Mouse (Mus musculus) heart, adult 11 months (tissue): ENCODE measurements around the gene Cxcl17.
A peak's percentile ranks its signal among the peaks of the same experiment; 100 is the strongest.

Experiments
- DNase-seq: peaks from one replicate; pipeline ENCODE4 v3.0.0; 2022

Gene Cxcl17

GRCm38 (mm10) chr7:25412833-25413441 lies at the start of gene Cxcl17:
TSS of gene Cxcl17 (minus strand) at chr7:25412886.
- peak; percentile 88 for DNase-seq

- peak; percentile 13 for DNase-seq
Observed at GRCm38 (mm10) chr7:25462033-25462337, 49.3 kb upstream of the Cxcl17 start.

- DNase-seq: peak; percentile 87
Observed at GRCm38 (mm10) chr7:25461336-25462032, 48.8 kb upstream of the Cxcl17 start.

GRCm38 (mm10) chr7:25452103-25452502 lies 39.4 kb upstream of the Cxcl17 start:
- DNase-seq: no peak

GRCm38 (mm10) chr7:25449913-25450890 lies 37.5 kb upstream of the Cxcl17 start:
- no peak for DNase-seq

GRCm38 (mm10) chr7:25440816-25441153 lies 28.1 kb upstream of the Cxcl17 start:
- no peak for DNase-seq

- DNase-seq: peak; percentile 89
Observed at GRCm38 (mm10) chr7:25439978-25440815, 27.5 kb upstream of the Cxcl17 start.

GRCm38 (mm10) chr7:25439124-25439822 lies 26.6 kb upstream of the Cxcl17 start:
- peak; percentile 79 for DNase-seq

GRCm38 (mm10) chr7:25436704-25437103 lies 24.0 kb upstream of the Cxcl17 start:
- peak; percentile 63 for DNase-seq

GRCm38 (mm10) chr7:25436226-25436625 lies 23.5 kb upstream of the Cxcl17 start:
- DNase-seq: peak; percentile 98

GRCm38 (mm10) chr7:25435546-25435851 lies 22.8 kb upstream of the Cxcl17 start:
- DNase-seq: peak; percentile 95

GRCm38 (mm10) chr7:25434654-25435545 lies 22.2 kb upstream of the Cxcl17 start:
- peak; percentile 95 for DNase-seq

- DNase-seq: peak; percentile 78
Observed at GRCm38 (mm10) chr7:25433781-25434560, 21.3 kb upstream of the Cxcl17 start.

GRCm38 (mm10) chr7:25433007-25433541 lies 20.4 kb upstream of the Cxcl17 start:
- peak; percentile 97 for DNase-seq

- peak; percentile 72 for DNase-seq
Observed at GRCm38 (mm10) chr7:25432381-25432780, 19.7 kb upstream of the Cxcl17 start.

GRCm38 (mm10) chr7:25429886-25430784 lies 17.4 kb upstream of the Cxcl17 start:
- peak; percentile 43 for DNase-seq

GRCm38 (mm10) chr7:25428321-25428720 lies 15.6 kb upstream of the Cxcl17 start:
- peak; percentile 73 for DNase-seq

GRCm38 (mm10) chr7:25427144-25427543 lies 14.5 kb upstream of the Cxcl17 start:
- DNase-seq: peak; percentile 45

- DNase-seq: peak; percentile 68
Observed at GRCm38 (mm10) chr7:25426380-25426779, 13.7 kb upstream of the Cxcl17 start.
